In genomic region chr12:16532860-16533230, GRCm38 (mm10) we compare ENCODE assay signal across 8 mouse cellular contexts.
DNase-seq lines count a peak whose midpoint lies in the region; ATAC-seq and TF ChIP-seq lines count a peak whose summit lies in the region.

No protein-coding gene starts in this region.

- intact Hi-C loops in left cerebral cortex, adult 2 months (cut with DNase I) = loop anchor here (2.0 kb wide), 2 partner anchors 716 to 926 kb away; partner anchors contain the start of gene Trib2
- intact Hi-C loops in left cerebral cortex, postnatal 36 days (cut with DNase I) = loop anchor here (1.0 to 10.0 kb wide), 3 partner anchors 717 to 996 kb away; partner anchors contain the start of gene Trib2

- H3K27ac ChIP-seq in left cerebral cortex, adult 2 months = peak overlapping the region; percentile 20; the same call in 1 of the 2 replicates
- H3K27ac ChIP-seq in embryonic facial prominence, embryonic 10.5 days (replicated peaks) = peak overlapping the region; percentile 80
- H3K27ac ChIP-seq in hindbrain, embryonic 13.5 days = peak overlapping the region; percentile 64
- peak overlapping the region; percentile 52 for H3K27ac ChIP-seq in midbrain, postnatal 0 days (ENCODE audit: low read depth, low read length)

- peaks cover 17% of the 10 kb centered on the region for H3K4me1 ChIP-seq in embryonic facial prominence, embryonic 10.5 days
- peaks cover 12% of the 10 kb centered on the region for H3K4me1 ChIP-seq in hindbrain, embryonic 13.5 days (replicated peaks)
- H3K4me1 ChIP-seq in midbrain, postnatal 0 days (ENCODE audit: insufficient read depth, low read length) = no peaks in the 10 kb centered on the region

- peak; percentile 75 for ATAC-seq in hindbrain, embryonic 13.5 days (ENCODE audit: low FRiP score)
- peak; percentile 43 for ATAC-seq in midbrain, postnatal 0 days (ENCODE audit: low FRiP score)

- peak overlapping the region; percentile 55; the same call in 1 of the 2 replicates for H3K9ac ChIP-seq in hindbrain, embryonic 13.5 days
- H3K9ac ChIP-seq in midbrain, postnatal 0 days (replicated peaks; ENCODE audit: low read length, poor library complexity, severe bottlenecking) = no peak overlapping the region; the same call in 1 of the 2 replicates

- TF ChIP-seq CTCF in left cerebral cortex, adult 2 months (IDR thresholded peaks at IDR 0.05) = no peak
- no peak for TF ChIP-seq CTCF in midbrain, postnatal 0 days (IDR thresholded peaks at IDR 0.05)

- WGBS in embryonic facial prominence, embryonic 10.5 days = 46% methylated on average over 7 of the region's 7 CpGs
- 45% methylated on average over 7 of the region's 7 CpGs for WGBS in hindbrain, embryonic 13.5 days
- WGBS in midbrain, postnatal 0 days = 35% methylated on average over 7 of the region's 7 CpGs

- H3K4me3 ChIP-seq in left cerebral cortex, adult 2 months = no peak overlapping the region
- no peak overlapping the region for H3K4me3 ChIP-seq in embryonic facial prominence, embryonic 10.5 days
- no peak overlapping the region for H3K4me3 ChIP-seq in hindbrain, embryonic 13.5 days
- no peak overlapping the region for H3K4me3 ChIP-seq in midbrain, postnatal 0 days (ENCODE audit: low read depth, low read length)

- H3K36me3 ChIP-seq in embryonic facial prominence, embryonic 10.5 days (replicated peaks) = peaks cover 4% of the 10 kb centered on the region
- peaks cover 19% of the 10 kb centered on the region for H3K36me3 ChIP-seq in hindbrain, embryonic 13.5 days
- peaks cover 12% of the 10 kb centered on the region for H3K36me3 ChIP-seq in midbrain, postnatal 0 days (ENCODE audit: insufficient read depth, low read length)

- H3K4me2 ChIP-seq in hindbrain, embryonic 13.5 days = 0 out of 2 replicates have a peak overlapping the region, but pooled peaks have one; percentile 8
- H3K4me2 ChIP-seq in midbrain, postnatal 0 days (ENCODE audit: low read depth, low read length, poor library complexity, severe bottlenecking) = peak overlapping the region; percentile 18

- H3K9me3 ChIP-seq in embryonic facial prominence, embryonic 10.5 days = no peaks in the 10 kb centered on the region
- no peaks in the 10 kb centered on the region for H3K9me3 ChIP-seq in hindbrain, embryonic 13.5 days
- no peaks in the 10 kb centered on the region for H3K9me3 ChIP-seq in midbrain, postnatal 0 days (ENCODE audit: low read length)

- H3K27me3 ChIP-seq in embryonic facial prominence, embryonic 10.5 days (replicated peaks; ENCODE audit: low read depth, poor library complexity, severe bottlenecking) = no peaks in the 10 kb centered on the region
- H3K27me3 ChIP-seq in hindbrain, embryonic 13.5 days = no peaks in the 10 kb centered on the region
- no peaks in the 10 kb centered on the region; the same call in 1 of the 2 replicates for H3K27me3 ChIP-seq in midbrain, postnatal 0 days (ENCODE audit: insufficient read depth, low read length)

- no peak for DNase-seq in left cerebral cortex, adult 2 months (ENCODE audit: extremely low spot score in 1 of 2, low spot score in 2 of 2)
- no peak for DNase-seq in left cerebral cortex, postnatal 36 days (ENCODE audit: low spot score in 2 of 2)
- peak; percentile 33 for DNase-seq in embryonic facial prominence, embryonic 10.5 days (ENCODE audit: low spot score)
- no peak for DNase-seq in midbrain, postnatal 0 days (ENCODE audit: low spot score)
- DNase-seq in gastrocnemius, postnatal 25 days = no peak
- DNase-seq in ovary, postnatal 10 days (ENCODE audit: low spot score) = no peak
- no peak for DNase-seq in cerebellum, postnatal 10 days

Comparison
In these comparisons a context has a peak if more than half of its experiments do, and no peak if none do; other contexts are left out.
1. H3K27ac ChIP-seq: peak in every context shown above with its lines; median percentile 80 in embryonic facial prominence, embryonic 10.5 days; 64 in hindbrain, embryonic 13.5 days; 52 in midbrain, postnatal 0 days; 20 in left cerebral cortex, adult 2 months.